Mouse (Mus musculus) CH12F3 (cell line): Measurements from ENCODE around the gene Rrn3.
"Not testable (repeated sequence)": the region's sequence is repeated elsewhere in the genome, so short reads cannot be mapped to it uniquely, and the experiment has no call there.

Experiments used
- in situ Hi-C: fragments of 300-500 bp; cut with MboI; formaldehyde crosslinking; loops from 2 replicates; pipeline ENCODE4 v1.14.3; 2020; ENCODE audit warnings: low sequenced_read_pairs

Rrn3 gene

DNA sequence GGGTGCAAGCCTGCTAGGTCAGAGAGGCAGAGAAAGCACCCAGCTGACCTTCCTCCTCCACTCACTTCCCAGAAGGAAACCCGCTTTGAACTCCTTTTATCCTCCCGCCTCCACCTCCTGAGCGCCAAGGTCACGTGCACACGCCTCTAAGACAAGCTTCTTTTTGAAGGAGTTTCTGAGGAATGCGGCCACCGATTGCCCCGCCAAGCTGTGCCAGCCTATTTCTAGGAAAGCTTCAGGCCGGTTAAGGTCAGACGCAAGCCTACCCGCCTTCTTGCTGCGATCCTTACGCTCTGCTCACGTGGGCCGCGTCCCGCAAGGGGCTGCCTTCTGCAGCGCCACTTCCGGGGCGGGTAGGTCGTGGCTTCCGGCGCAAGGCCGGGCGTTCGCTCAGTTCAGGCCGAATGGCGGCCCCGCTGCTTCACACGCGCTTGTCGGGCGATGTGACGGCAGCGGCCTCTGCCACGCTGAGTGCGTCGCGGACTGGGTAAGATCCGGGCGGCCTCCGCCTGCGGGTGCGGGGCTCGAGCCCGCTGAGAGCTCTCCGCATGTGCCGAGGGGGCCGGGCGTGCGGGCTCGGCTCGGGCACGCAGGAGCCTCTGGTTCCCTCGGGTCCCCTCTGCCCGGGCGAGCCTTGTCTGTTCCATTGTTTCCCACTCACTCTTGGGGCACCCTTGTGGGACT lies at the start of gene Rrn3:
Gene Rrn3 (plus strand): TSS at position 356 of the 684 bp plus-strand sequence.
- in situ Hi-C loops, result no loop called here

GRCm38 (mm10) chr16:13732786-13733185 lies 47.7 kb upstream of the Rrn3 start:
- in situ Hi-C loops, result no loop called here

DNA sequence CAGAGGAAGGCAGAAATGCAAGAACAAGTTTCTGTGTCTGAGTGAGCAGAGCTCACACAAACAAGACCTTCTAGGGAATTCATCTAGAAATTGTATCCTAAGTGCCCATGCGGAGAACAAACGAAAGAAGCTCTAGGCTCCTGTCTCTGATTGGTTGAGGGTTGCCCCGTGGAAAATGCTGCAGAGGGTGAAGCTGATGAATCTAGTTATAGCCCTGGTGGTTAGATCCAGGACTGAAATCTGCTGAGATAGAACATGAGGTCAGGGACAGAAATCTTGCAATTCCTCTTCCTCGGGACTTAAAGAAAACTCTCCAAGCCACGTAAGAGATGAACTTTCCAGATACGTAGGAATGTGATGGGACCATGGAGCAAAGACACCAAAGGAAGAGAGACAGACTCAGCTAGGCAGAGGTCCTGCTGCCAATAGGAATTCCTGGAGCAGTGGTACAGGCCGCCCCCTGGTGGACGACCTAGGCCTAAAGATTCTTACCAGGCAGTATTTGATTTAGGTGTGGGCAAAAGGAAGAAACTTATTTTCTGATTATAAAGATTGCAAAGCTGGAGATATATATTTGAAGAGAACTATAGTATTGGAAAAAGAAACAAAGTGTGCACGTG lies 46.9 kb upstream of the Rrn3 start:
- in situ Hi-C loops, result no loop called here

- in situ Hi-C loops, result no loop called here
These were observed 44.5 kb upstream of the Rrn3 start for GRCm38 (mm10) chr16:13735977-13736376.

DNA sequence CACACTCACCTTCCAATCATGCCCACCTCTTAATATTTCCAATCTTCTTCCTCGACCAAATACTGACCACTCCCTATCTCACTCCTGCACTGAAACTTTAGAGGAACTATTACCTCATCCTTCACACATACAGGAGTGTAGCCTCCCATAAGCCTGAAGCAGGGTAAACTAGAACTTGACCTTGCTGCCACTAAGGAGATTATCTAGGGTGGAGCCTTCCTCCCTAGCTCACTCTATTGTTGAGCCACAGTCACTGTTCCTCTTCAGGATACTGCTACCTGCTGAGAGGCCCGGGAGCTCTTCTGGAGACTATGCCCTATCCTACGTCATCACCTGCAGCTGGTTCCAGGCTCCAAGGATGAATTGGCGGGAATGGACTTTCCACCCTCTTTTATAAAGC lies 41.5 kb upstream of the Rrn3 start:
- in situ Hi-C loops, result not testable (repeated sequence)

- in situ Hi-C loops, result no loop called here
These were observed 39.7 kb upstream of the Rrn3 start for GRCm38 (mm10) chr16:13740844-13741243.

DNA sequence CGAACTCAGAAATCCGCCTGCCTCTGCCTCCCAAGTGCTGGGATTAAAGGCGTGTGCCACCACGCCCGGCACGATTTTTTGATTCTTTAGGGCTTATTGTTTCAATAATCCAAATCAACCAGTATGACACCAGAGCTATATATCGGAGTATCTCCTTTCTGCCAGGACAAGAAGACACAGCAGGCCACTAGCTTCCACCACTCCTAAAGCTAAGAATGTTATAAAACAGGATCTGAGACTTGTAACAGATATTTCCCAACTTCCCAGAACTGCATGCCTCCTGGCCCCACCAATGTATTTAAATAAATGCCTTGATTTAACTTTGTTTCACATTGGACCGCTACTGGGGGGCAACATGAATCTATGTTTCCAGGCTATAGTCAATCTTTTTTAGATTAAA lies 32.8 kb upstream of the Rrn3 start:
- in situ Hi-C loops, result no loop called here

- in situ Hi-C loops, result no loop called here
These were observed 32.4 kb upstream of the Rrn3 start for GRCm38 (mm10) chr16:13748124-13748523.

- in situ Hi-C loops, result not testable (repeated sequence)
These were observed 31.7 kb upstream of the Rrn3 start for GRCm38 (mm10) chr16:13748813-13749212.

- in situ Hi-C loops, result no loop called here
These were observed 31.2 kb upstream of the Rrn3 start for GRCm38 (mm10) chr16:13749306-13749705.

DNA sequence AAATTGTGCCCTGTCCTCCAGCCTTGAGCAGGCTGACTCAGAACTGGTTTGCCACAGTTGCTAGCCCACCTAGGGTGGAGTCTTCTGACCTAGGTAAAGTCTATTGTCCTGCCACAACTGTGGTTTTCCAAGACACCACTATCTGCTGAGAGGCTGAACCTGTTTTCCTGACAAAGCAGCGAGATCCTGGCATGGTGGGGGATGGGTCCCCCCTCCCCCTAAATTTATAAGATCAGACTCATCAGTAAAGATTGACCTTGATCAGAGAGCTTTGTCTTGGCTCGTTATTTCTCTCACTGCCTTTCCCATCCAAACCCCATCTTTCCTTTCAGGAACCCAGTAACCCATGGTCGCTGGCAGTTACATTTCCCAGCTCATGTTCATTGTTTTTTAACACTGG lies 30.5 kb upstream of the Rrn3 start:
- in situ Hi-C loops, result no loop called here

- in situ Hi-C loops, result no loop called here
These were observed 29.9 kb upstream of the Rrn3 start for GRCm38 (mm10) chr16:13750626-13751025.

GRCm38 (mm10) chr16:13753986-13754385 lies 26.5 kb upstream of the Rrn3 start:
- in situ Hi-C loops, result no loop called here

DNA sequence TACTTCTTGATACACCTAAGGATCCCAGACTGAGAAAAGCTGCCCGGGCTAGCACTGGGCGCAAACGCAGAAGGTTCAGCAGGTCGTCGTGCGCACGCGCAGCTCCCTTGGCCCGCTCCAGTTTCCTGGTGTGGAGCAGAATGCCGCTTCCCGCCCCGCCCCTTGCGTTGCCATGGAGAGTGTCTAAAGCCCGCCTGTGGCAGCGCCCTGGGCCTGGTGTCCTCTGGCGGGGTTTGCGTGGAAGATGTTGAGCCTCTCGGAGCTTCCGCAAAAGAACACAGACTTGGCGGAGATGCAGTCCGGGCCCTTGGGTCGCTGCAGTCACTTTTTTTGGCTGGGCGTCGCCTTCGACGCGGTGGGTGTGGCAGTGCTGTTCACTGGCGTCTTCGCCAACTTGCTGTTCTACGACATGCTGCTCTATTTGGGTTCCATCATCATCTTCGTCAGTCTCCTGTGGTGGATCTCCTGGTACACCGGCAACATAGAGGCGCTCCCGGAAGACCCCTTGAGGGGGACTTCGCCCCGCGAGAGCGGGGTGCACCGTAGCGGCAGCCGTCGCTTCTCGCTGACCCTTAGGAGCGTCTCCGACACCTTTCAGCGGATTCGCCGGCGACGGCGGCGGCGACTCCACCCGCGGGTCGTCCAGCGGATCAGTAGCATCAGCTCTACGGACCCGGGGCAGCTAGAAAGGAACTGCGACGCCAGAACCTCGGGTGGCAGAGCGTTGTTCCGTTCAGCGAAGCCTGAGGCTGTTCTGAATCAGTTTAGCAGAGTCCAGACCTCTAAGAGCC lies 25.9 kb upstream of the Rrn3 start:
- in situ Hi-C loops, result no loop called here

DNA sequence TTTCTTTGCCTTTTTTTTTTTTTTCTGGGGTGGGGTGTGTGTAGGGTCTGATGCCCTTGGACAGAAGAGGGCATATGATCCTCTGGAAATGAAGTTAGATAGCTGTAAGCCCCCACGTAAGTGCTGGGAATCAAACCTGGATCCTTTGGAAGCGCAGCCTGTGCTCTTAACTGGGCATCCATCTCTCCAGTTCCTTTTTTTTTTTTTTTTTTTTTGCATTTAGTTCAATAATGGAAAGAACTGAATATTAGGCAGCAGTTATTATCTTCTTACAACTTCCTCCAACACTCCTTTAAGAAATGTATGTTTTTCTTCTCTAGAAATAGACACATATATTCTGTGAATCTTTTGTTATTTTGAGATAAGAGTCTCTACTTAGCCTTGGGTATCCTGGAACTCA lies 22.7 kb upstream of the Rrn3 start:
- in situ Hi-C loops, result no loop called here

DNA sequence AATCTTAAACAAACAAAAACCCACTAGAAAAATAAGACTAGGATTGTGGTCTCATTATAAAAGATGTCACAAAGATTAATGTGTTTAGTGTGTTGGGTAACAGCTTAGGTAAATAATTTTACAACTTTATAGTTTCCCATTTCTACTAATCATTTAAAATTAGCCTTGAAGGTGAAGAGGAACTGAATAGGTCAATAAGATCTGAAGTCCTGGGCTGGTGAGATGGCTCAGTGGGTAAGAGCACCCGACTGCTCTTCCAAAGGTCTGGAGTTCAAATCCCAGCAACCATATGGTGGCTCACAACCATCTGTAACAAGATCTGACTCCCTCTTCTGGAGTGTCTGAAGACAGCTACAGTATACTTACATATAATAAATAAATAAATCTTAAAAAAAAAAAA lies 17.7 kb upstream of the Rrn3 start:
- in situ Hi-C loops, result not testable (repeated sequence)

GRCm38 (mm10) chr16:13764519-13764918 lies 16.0 kb upstream of the Rrn3 start:
- in situ Hi-C loops, result no loop called here

- in situ Hi-C loops, result no loop called here
These were observed 14.1 kb upstream of the Rrn3 start for GRCm38 (mm10) chr16:13766367-13766766.

DNA sequence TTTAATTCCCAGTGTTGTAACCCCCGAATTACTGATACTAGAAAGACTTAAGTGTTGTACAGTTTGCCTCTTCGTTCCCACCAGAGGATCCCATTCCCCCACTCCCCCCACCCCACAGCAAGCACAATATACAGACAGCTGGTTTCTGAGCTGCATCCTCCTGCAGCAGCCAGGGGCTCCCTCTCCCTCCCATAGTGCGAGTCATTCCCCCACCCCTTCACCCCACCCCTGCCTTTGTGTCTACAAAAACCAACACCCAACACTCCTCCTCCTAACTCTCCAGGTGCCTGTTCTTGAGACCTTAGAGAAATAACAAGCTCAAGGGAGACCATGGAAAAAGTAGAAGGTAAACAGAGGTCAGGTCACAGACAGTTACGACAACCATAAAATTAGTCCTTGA lies 8.9 kb upstream of the Rrn3 start:
- in situ Hi-C loops, result not testable (repeated sequence)

- in situ Hi-C loops, result not testable (repeated sequence)
These were observed 8.5 kb upstream of the Rrn3 start for GRCm38 (mm10) chr16:13772051-13772450.

DNA sequence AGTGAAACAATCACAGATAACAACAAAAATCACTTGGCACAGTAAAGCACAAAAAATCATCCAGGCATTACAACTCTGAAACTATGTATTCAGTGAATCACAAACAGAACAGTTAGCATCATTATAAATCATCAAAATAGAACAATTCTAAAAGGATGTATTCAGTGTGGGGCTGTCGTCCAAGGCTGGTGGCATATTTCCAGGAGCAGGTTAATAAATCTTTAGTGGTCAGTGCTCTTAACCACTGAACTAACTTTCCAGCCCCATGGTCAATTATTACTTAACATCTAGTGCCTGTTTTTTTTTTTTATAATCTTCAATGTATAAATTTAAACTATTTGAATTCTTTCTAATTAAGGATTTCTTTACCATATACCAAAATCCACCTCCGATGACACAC lies 6.5 kb upstream of the Rrn3 start:
- in situ Hi-C loops, result not testable (repeated sequence)

GRCm38 (mm10) chr16:13774651-13775050 lies 5.9 kb upstream of the Rrn3 start:
- in situ Hi-C loops, result not testable (repeated sequence)
